Mouse (Mus musculus): ENCODE results near the gene Vmn1r74.
"Not testable (repeated sequence)": the region's sequence is repeated elsewhere in the genome, so short reads cannot be mapped to it uniquely, and the experiment has no call there.

The Vmn1r74 gene

DNA sequence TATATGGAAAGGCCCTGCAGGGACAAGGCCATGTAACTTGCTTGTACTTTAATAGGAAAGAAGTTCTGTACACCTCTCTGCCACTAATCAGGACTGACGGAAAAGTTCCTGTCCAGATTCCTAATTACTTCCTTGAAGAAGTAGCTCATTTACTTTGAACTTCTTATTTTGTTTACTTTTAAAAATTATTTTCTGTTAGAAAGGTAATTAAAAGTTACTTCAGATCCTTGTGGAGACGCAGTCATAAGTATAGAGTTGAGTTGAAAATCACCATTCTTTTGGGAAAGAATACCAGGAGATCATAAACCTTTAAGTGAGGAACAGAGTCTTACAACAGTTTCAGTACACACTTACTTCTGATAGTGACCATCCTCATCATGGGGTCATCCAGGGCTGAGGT, at the start of gene Vmn1r74:
TSS of gene Vmn1r74 (plus strand) at position 301 of the 400 bp plus-strand sequence.
- DNase-seq (ENCODE audit: low read depth) = no peak

DNA sequence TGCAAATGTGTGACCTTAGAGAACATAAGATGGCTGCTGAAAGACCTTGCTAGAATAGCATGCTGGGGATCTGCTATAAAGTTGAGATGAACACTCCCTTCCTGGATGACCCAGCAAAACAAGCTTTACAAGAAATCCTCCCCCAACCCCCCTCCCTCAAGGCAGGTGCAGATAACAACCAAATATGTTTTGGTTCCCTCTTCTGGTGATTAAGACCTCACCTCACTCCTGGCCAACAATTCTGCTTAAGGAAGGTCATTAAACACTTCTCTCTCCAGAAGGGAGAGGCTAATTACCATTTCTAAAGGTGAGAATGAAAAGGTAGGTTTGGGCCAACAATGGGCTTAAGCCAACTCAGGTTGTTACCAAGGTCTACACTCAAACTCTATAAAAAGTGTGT, 20.0 kb upstream of the Vmn1r74 start:
- DNase-seq (ENCODE audit: low read depth) = no peak

DNA sequence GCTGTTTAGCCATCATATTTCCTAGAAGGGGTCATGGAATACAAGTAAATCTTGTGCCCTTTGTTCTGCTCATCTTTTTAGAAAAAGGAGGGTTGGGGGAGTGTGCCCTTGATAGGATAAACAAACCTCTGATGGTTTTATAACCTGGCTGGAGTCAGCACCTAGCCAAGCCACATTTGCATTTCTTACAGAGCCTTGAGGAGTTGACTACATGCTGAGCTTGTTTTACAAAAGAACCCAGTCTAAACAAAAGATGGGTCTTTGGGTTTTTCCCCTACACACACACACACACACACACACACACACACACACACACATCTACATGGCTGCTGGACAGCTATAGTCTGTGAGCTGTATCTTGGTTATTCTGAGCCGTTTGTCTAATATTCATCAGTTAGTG, 11.6 kb upstream of the Vmn1r74 start:
- DNase-seq (ENCODE audit: low read depth) = no peak

DNA sequence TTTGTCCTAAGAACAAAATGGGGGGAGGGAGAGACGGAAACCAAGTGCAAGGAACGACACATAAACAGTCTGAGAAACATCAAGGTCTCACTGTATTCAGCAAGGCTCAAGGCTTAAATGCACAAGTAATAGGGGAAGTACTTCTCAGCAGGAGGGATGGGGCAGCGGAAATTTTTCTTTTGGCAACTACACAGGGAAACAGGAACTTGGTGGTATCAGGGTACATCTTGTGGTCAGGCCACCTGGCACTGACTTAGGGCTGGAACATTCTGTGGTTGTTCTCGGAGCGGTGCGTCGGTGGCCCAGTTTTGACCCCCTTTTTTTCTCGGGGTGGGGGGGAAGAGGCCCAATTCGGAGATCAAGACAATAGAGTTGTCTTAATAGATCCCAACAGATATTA, 10.5 kb upstream of the Vmn1r74 start:
- DNase-seq (ENCODE audit: low read depth) = not testable (repeated sequence)

DNA sequence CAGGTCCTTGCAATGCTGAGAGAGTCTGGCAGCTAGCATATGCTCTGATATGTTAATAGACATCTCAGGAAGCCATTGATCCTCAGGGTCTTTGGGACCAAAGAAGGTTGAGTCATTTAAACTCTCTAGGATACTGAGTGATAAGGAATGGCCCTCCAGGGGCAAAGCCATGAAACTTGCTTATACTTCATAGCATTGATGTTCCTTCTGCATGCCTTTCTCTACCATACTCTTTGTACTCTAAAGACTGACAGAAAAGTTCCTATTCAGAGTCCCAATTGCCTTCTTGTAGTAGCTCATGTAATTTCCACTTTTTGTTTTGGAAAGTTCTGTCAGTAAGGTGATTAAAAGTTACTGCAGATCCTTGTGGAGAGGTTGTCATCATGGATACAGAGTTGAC, 40.5 kb downstream of the Vmn1r74 start, which contains the start of gene Vmn1r75:
TSS of gene Vmn1r75 (plus strand) at position 301 of the 400 bp plus-strand sequence.
- no peak for DNase-seq (ENCODE audit: low read depth)
